Mouse (Mus musculus): ENCODE results near the gene Trim29. TPM values are rescaled to one million over a fixed set of nuclear protein-coding genes. Genes with fewer than 3 reads are reported as not detected.
A peak's percentile ranks its signal among the peaks of the same experiment; 100 is the strongest.

The Trim29 gene
- polyA plus RNA-seq (2011; ENCODE audit: insufficient read depth, insufficient read length, low read depth, missing spikeins): 1.3 TPM in 2 replicates

- H3K27ac ChIP-seq (ENCODE audit: insufficient read depth, low read length): no peak within 1 kb of the TSS
- H3K36me3 ChIP-seq (ENCODE audit: control insufficient read depth, insufficient read depth, low read length, poor library complexity, severe bottlenecking): no peaks in the 10 kb centered on the region
- no peak within 1 kb of the TSS for H3K9ac ChIP-seq (ENCODE audit: low read depth, poor library complexity, severe bottlenecking)
- no peaks in the 10 kb centered on the region for H3K9me3 ChIP-seq (replicated peaks; ENCODE audit: control insufficient read depth, insufficient read depth, low read length, poor library complexity, severe bottlenecking)
- H3K4me1 ChIP-seq (ENCODE audit: control insufficient read depth, insufficient read depth, low read length): peaks cover 3% of the 10 kb centered on the region
- no peak within 1 kb of the TSS for H3K4me3 ChIP-seq (ENCODE audit: low read depth, low read length)
- H3K27me3 ChIP-seq (ENCODE audit: control insufficient read depth, insufficient read depth, low read length, poor library complexity, severe bottlenecking): no peaks in the 10 kb centered on the region
- TF ChIP-seq POLR2A (IDR thresholded peaks at IDR 0.05; ENCODE audit: insufficient read depth, low read length) (no peak), EP300 (IDR thresholded peaks at IDR 0.05; ENCODE audit: insufficient read depth, low read depth, low read length) (no peak), CTCF (IDR thresholded peaks at IDR 0.05; ENCODE audit: low read depth, low read length) (no peak)
Observed at GRCm38 (mm10) chr9:43310538-43310937, at the start of gene Trim29. Trim29 (plus strand) TSS chr9:43310848.

GRCm38 (mm10) chr9:43261124-43261907, 49.3 kb upstream of the Trim29 start:
- no peaks in the 10 kb centered on the region for H3K36me3 ChIP-seq (ENCODE audit: control insufficient read depth, insufficient read depth, low read length, poor library complexity, severe bottlenecking)
- no peak overlapping the region for H3K4me3 ChIP-seq (ENCODE audit: low read depth, low read length)
- no peak overlapping the region for H3K27ac ChIP-seq (ENCODE audit: insufficient read depth, low read length)
- no peak for TF ChIP-seq CTCF (IDR thresholded peaks at IDR 0.05; ENCODE audit: low read depth, low read length)
- no peak for TF ChIP-seq POLR2A (IDR thresholded peaks at IDR 0.05; ENCODE audit: insufficient read depth, low read length)
- TF ChIP-seq EP300 (IDR thresholded peaks at IDR 0.05; ENCODE audit: insufficient read depth, low read depth, low read length): no peak
- no peak overlapping the region for H3K9ac ChIP-seq (ENCODE audit: low read depth, poor library complexity, severe bottlenecking)
- no peaks in the 10 kb centered on the region for H3K9me3 ChIP-seq (replicated peaks; ENCODE audit: control insufficient read depth, insufficient read depth, low read length, poor library complexity, severe bottlenecking)
- H3K4me1 ChIP-seq (ENCODE audit: control insufficient read depth, insufficient read depth, low read length): peaks cover 15% of the 10 kb centered on the region
- H3K27me3 ChIP-seq (ENCODE audit: control insufficient read depth, insufficient read depth, low read length, poor library complexity, severe bottlenecking): no peaks in the 10 kb centered on the region

- peak overlapping the region; percentile 45; the same call in 1 of the 2 replicates for H3K27ac ChIP-seq (ENCODE audit: insufficient read depth, low read length)
Observed at GRCm38 (mm10) chr9:43261941-43262340, 48.7 kb upstream of the Trim29 start.

GRCm38 (mm10) chr9:43262390-43262789, 48.3 kb upstream of the Trim29 start:
- no peak overlapping the region for H3K4me3 ChIP-seq (ENCODE audit: low read depth, low read length)
- no peaks in the 10 kb centered on the region for H3K36me3 ChIP-seq (ENCODE audit: control insufficient read depth, insufficient read depth, low read length, poor library complexity, severe bottlenecking)
- H3K9me3 ChIP-seq (replicated peaks; ENCODE audit: control insufficient read depth, insufficient read depth, low read length, poor library complexity, severe bottlenecking): no peaks in the 10 kb centered on the region
- H3K27ac ChIP-seq (ENCODE audit: insufficient read depth, low read length): peak overlapping the region; percentile 45; the same call in 1 of the 2 replicates
- H3K4me1 ChIP-seq (ENCODE audit: control insufficient read depth, insufficient read depth, low read length): peaks cover 15% of the 10 kb centered on the region
- H3K9ac ChIP-seq (ENCODE audit: low read depth, poor library complexity, severe bottlenecking): no peak overlapping the region
- H3K27me3 ChIP-seq (ENCODE audit: control insufficient read depth, insufficient read depth, low read length, poor library complexity, severe bottlenecking): no peaks in the 10 kb centered on the region
- no peak for TF ChIP-seq CTCF (IDR thresholded peaks at IDR 0.05; ENCODE audit: low read depth, low read length)
- TF ChIP-seq EP300 (IDR thresholded peaks at IDR 0.05; ENCODE audit: insufficient read depth, low read depth, low read length): no peak
- no peak for TF ChIP-seq POLR2A (IDR thresholded peaks at IDR 0.05; ENCODE audit: insufficient read depth, low read length)

More at GRCm38 (mm10) chr9:43261941-43262340, 48.7 kb upstream of the Trim29 start:
- Histone ChIP-seq H3K4me3 (ENCODE audit: low read depth, low read length) (no peak overlapping the region), H3K9ac (ENCODE audit: low read depth, poor library complexity, severe bottlenecking) (no peak overlapping the region), H3K9me3 (replicated peaks; ENCODE audit: control insufficient read depth, insufficient read depth, low read length, poor library complexity, severe bottlenecking) (no peaks in the 10 kb centered on the region), H3K4me1 (ENCODE audit: control insufficient read depth, insufficient read depth, low read length) (peaks cover 15% of the 10 kb centered on the region), H3K27me3 (ENCODE audit: control insufficient read depth, insufficient read depth, low read length, poor library complexity, severe bottlenecking) (no peaks in the 10 kb centered on the region), H3K36me3 (ENCODE audit: control insufficient read depth, insufficient read depth, low read length, poor library complexity, severe bottlenecking) (no peaks in the 10 kb centered on the region)
- TF ChIP-seq CTCF (IDR thresholded peaks at IDR 0.05; ENCODE audit: low read depth, low read length) (no peak), EP300 (IDR thresholded peaks at IDR 0.05; ENCODE audit: insufficient read depth, low read depth, low read length) (no peak), POLR2A (IDR thresholded peaks at IDR 0.05; ENCODE audit: insufficient read depth, low read length) (no peak)

- no peak for TF ChIP-seq CTCF (IDR thresholded peaks at IDR 0.05; ENCODE audit: low read depth, low read length)
- TF ChIP-seq EP300 (IDR thresholded peaks at IDR 0.05; ENCODE audit: insufficient read depth, low read depth, low read length): no peak
- no peak for TF ChIP-seq POLR2A (IDR thresholded peaks at IDR 0.05; ENCODE audit: insufficient read depth, low read length)
- H3K9ac ChIP-seq (ENCODE audit: low read depth, poor library complexity, severe bottlenecking): no peak overlapping the region
- peaks cover 15% of the 10 kb centered on the region for H3K4me1 ChIP-seq (ENCODE audit: control insufficient read depth, insufficient read depth, low read length)
Observed at GRCm38 (mm10) chr9:43262811-43263550, 47.7 kb upstream of the Trim29 start.

More at GRCm38 (mm10) chr9:43262811-43263550, 47.7 kb upstream of the Trim29 start:
- H3K9me3 ChIP-seq (replicated peaks; ENCODE audit: control insufficient read depth, insufficient read depth, low read length, poor library complexity, severe bottlenecking): no peaks in the 10 kb centered on the region
- no peak overlapping the region for H3K4me3 ChIP-seq (ENCODE audit: low read depth, low read length)
- H3K27me3 ChIP-seq (ENCODE audit: control insufficient read depth, insufficient read depth, low read length, poor library complexity, severe bottlenecking): no peaks in the 10 kb centered on the region
- H3K27ac ChIP-seq (ENCODE audit: insufficient read depth, low read length): 0 out of 2 replicates have a peak overlapping the region, but pooled peaks have one; percentile 45
- H3K36me3 ChIP-seq (ENCODE audit: control insufficient read depth, insufficient read depth, low read length, poor library complexity, severe bottlenecking): no peaks in the 10 kb centered on the region

Data from ES-Bruce4 (cell line).